ENCODE assay signal across 17 mouse cellular contexts in the genomic region with DNA sequence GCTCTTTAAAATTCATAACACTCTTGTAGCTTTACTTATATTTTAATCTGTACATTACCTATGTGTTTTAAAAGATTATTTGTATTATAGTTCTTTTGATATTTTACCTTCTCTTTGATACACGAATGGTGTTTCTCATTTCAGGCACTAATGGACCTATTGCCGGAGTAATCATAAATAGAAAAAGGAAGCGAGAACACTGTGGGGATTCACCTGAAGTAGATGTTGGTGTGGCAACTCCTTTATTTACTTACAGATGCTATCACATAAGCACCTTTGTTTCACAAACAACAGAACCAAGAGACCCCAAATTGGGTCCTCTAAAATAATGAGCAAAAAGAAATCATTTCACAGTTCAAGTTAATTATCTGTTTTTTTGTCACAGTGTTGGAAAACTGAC.
"Had no signal": no experiment of that assay in that cellular context is flagged by ENCODE, and none has a peak within 500 bp of the region (broad histone marks: within the 10 kb centered on the region; RNA-seq: fewer than 3 reads in every experiment).

No protein-coding gene starts in this region.

- H3K9ac ChIP-seq: neural tube, embryonic 12.5 days; neural tube, embryonic 13.5 days; neural tube, embryonic 15.5 days; stomach, embryonic 15.5 days had no signal

- H3K27me3 ChIP-seq: neural tube, embryonic 12.5 days; neural tube, embryonic 13.5 days; neural tube, embryonic 15.5 days; stomach, embryonic 15.5 days had no signal

- H3K4me2 ChIP-seq: neural tube, embryonic 12.5 days; neural tube, embryonic 13.5 days; neural tube, embryonic 15.5 days; stomach, embryonic 15.5 days had no signal

- DNase-seq: retina, postnatal 1 day; right cerebral cortex, adult 18-20 months; right cerebral cortex, postnatal 14 days; right cerebral cortex, postnatal 25 days; right cerebral cortex, postnatal 4 days; spleen, adult 18-20 months; thymus, adult 18-20 months; thymus, adult 2 months; thymus, postnatal 14 days; thymus, postnatal 25 days; thymus, postnatal 36 days; thymus, postnatal 4 days had no signal

- H3K4me1 ChIP-seq: neural tube, embryonic 12.5 days; neural tube, embryonic 13.5 days; neural tube, embryonic 15.5 days; stomach, embryonic 15.5 days had no signal

- H3K4me3 ChIP-seq: neural tube, embryonic 12.5 days; neural tube, embryonic 13.5 days; neural tube, embryonic 15.5 days; stomach, embryonic 15.5 days had no signal

- H3K36me3 ChIP-seq: neural tube, embryonic 12.5 days; neural tube, embryonic 13.5 days; neural tube, embryonic 15.5 days; stomach, embryonic 15.5 days had no signal

- H3K9me3 ChIP-seq: neural tube, embryonic 12.5 days; neural tube, embryonic 13.5 days; neural tube, embryonic 15.5 days; stomach, embryonic 15.5 days had no signal

- H3K27ac ChIP-seq: neural tube, embryonic 12.5 days; neural tube, embryonic 13.5 days; neural tube, embryonic 15.5 days; stomach, embryonic 15.5 days; stomach, postnatal 0 days had no signal
